Comparison of ENCODE assay signal across 8 mouse cellular contexts in the genomic region with DNA sequence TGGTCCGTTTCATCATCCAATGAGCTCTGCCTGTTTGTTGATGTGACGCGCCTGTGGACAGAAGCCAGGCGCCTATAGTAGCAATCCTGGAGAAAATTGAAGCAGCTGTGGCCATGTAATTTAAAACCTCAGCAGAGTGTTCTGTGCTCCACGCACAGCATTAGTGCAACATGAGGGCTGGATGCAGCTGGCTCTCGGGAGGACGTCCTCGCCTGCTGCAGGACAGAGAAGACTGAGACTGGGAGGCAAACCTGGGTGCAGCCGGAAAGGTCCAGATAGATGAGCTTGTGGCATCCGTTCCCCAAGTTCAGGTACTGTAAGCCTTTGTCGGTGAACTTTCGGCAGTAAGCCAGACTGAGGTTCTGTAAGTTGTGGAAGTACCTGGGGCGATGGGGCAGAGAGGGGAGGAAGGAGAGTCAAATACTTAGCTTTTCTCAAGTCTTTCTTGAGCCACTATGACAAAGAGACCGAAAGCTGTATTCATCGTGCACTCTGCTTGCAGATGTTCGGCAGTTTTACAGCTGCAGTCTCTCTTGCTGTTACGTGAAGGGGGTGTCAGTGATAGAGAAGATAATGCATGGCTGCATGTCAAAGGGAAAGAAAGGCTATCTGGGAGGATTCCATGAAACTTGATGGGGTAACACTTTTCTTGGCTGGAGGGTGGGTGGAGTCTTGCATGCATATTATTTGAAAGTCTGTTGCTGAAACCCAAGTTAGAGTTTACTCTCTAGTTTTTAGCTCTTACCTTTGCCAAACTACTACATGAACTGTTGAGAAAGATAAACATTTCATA. TPM values are rescaled to one million over a fixed set of nuclear protein-coding genes. Genes with fewer than 3 reads are reported as not detected.
DNase-seq lines count a peak whose midpoint lies in the region; ATAC-seq lines count a peak whose summit lies in the region.

A gene (plus strand): TSS at position 151 of the 793 bp plus-strand sequence.

- peak within 1 kb of the TSS; percentile 49 for H3K4me3 ChIP-seq in embryonic facial prominence, embryonic 10.5 days
- H3K4me3 ChIP-seq in heart, embryonic 14.5 days (ENCODE audit: control insufficient read depth in 1 of 2, insufficient read depth in 1 of 2, low read depth in 1 of 2, low read length in 2 of 2): peak within 1 kb of the TSS; percentile 31 to 45
- peak within 1 kb of the TSS; percentile 46 for H3K4me3 ChIP-seq in limb, embryonic 15.5 days
- peak within 1 kb of the TSS; percentile 40 for H3K4me3 ChIP-seq in stomach, embryonic 16.5 days (replicated peaks; ENCODE audit: low read length)

- intact Hi-C loops in left cerebral cortex, postnatal 14 days (cut with DNase I): no loop called here

- H3K9ac ChIP-seq in heart, embryonic 14.5 days (ENCODE audit: low read length): peak within 1 kb of the TSS; percentile 47; the same call in 1 of the 2 replicates
- peak within 1 kb of the TSS; percentile 35 for H3K9ac ChIP-seq in limb, embryonic 15.5 days
- H3K9ac ChIP-seq in stomach, embryonic 16.5 days (ENCODE audit: low read length): peak within 1 kb of the TSS; percentile 67

- ATAC-seq in heart, embryonic 14.5 days (ENCODE audit: insufficient number of reproducible peaks, insufficient read depth, low FRiP score, low read depth): no peak
- ATAC-seq in limb, embryonic 15.5 days (ENCODE audit: insufficient number of reproducible peaks, low FRiP score, low TSS enrichment, low read depth): peak; percentile 79
- peak; percentile 83 for ATAC-seq in stomach, embryonic 16.5 days (ENCODE audit: insufficient read depth, low FRiP score)

- no peak for DNase-seq in adrenal gland, postnatal 4 days (ENCODE audit: low spot score in 2 of 2)
- no peak for DNase-seq in adrenal gland, postnatal 36 days
- peak; percentile 75 for DNase-seq in embryonic facial prominence, embryonic 10.5 days (ENCODE audit: low spot score)
- DNase-seq in cerebellum, postnatal 25 days: no peak
- DNase-seq in left cerebral cortex, postnatal 14 days (ENCODE audit: low spot score in 2 of 2): no peak

- WGBS in embryonic facial prominence, embryonic 10.5 days: 51% methylated on average over 17 of the region's 17 CpGs
- WGBS in heart, embryonic 14.5 days: 38% methylated on average over 17 of the region's 17 CpGs
- WGBS in limb, embryonic 15.5 days: 9% methylated on average over 17 of the region's 17 CpGs
- WGBS in stomach, embryonic 16.5 days: 31% methylated on average over 17 of the region's 17 CpGs

- H3K4me2 ChIP-seq in heart, embryonic 14.5 days (ENCODE audit: low read length): peak within 1 kb of the TSS; percentile 53
- H3K4me2 ChIP-seq in limb, embryonic 15.5 days: peak within 1 kb of the TSS; percentile 42
- peak within 1 kb of the TSS; percentile 55 for H3K4me2 ChIP-seq in stomach, embryonic 16.5 days (ENCODE audit: low read depth, low read length)

- H3K27me3 ChIP-seq in embryonic facial prominence, embryonic 10.5 days (replicated peaks; ENCODE audit: low read depth, poor library complexity, severe bottlenecking): no peaks in the 10 kb centered on the region
- no peaks in the 10 kb centered on the region for H3K27me3 ChIP-seq in heart, embryonic 14.5 days (ENCODE audit: control insufficient read depth, insufficient read depth, low read length)
- H3K27me3 ChIP-seq in limb, embryonic 15.5 days: no peaks in the 10 kb centered on the region
- H3K27me3 ChIP-seq in stomach, embryonic 16.5 days (ENCODE audit: control insufficient read depth, insufficient read depth, low read length): no peaks in the 10 kb centered on the region

- peaks cover 4% of the 10 kb centered on the region; the same call in 1 of the 2 replicates for H3K9me3 ChIP-seq in embryonic facial prominence, embryonic 10.5 days
- H3K9me3 ChIP-seq in heart, embryonic 14.5 days (ENCODE audit: control insufficient read depth, low read length): 0 out of 2 replicates have a peak, but pooled peaks cover 4% of the 10 kb centered on the region
- H3K9me3 ChIP-seq in limb, embryonic 15.5 days: no peaks in the 10 kb centered on the region
- H3K9me3 ChIP-seq in stomach, embryonic 16.5 days (replicated peaks; ENCODE audit: control insufficient read depth, low read length): no peaks in the 10 kb centered on the region

- H3K36me3 ChIP-seq in embryonic facial prominence, embryonic 10.5 days (replicated peaks): no peaks in the 10 kb centered on the region
- H3K36me3 ChIP-seq in heart, embryonic 14.5 days (ENCODE audit: control insufficient read depth, insufficient read depth, low read length): no peaks in the 10 kb centered on the region
- H3K36me3 ChIP-seq in limb, embryonic 15.5 days: peaks cover 3% of the 10 kb centered on the region; the same call in 1 of the 2 replicates
- H3K36me3 ChIP-seq in stomach, embryonic 16.5 days (ENCODE audit: control insufficient read depth, insufficient read depth, low read length): no peaks in the 10 kb centered on the region

- peak within 1 kb of the TSS; percentile 83 for H3K27ac ChIP-seq in embryonic facial prominence, embryonic 10.5 days (replicated peaks)
- H3K27ac ChIP-seq in heart, embryonic 14.5 days (replicated peaks in 1 of 2; ENCODE audit: control insufficient read depth in 1 of 2, insufficient read depth in 1 of 2, low read depth in 2 of 2, low read length in 2 of 2): peak within 1 kb of the TSS; percentile 63 to 84
- peak within 1 kb of the TSS; percentile 89 for H3K27ac ChIP-seq in limb, embryonic 15.5 days
- peak within 1 kb of the TSS; percentile 89 for H3K27ac ChIP-seq in stomach, embryonic 16.5 days (ENCODE audit: low read length)

- peaks cover 36% of the 10 kb centered on the region for H3K4me1 ChIP-seq in embryonic facial prominence, embryonic 10.5 days
- H3K4me1 ChIP-seq in heart, embryonic 14.5 days (ENCODE audit: control insufficient read depth in 2 of 2, insufficient read depth in 2 of 2, low read length in 2 of 2): peaks cover 2 to 3% of the 10 kb centered on the region in 2 experiments; a peak in 1 of 4 replicates
- peaks cover 17% of the 10 kb centered on the region for H3K4me1 ChIP-seq in limb, embryonic 15.5 days
- peaks cover 15% of the 10 kb centered on the region for H3K4me1 ChIP-seq in stomach, embryonic 16.5 days (ENCODE audit: control insufficient read depth, insufficient read depth, low read length)

RNA-seq across cellular contexts. Expression of the gene that starts here (rescaled TPM):
- 10 to 100 TPM; 19.8 to 20.2 TPM for total RNA-seq in adrenal gland, postnatal 4 days (2021)
- total RNA-seq in adrenal gland, postnatal 36 days (2021): 1 to 10 TPM; 2.8 TPM
- 12.9 and 15.9 TPM in 2 replicates for polyA plus RNA-seq in embryonic facial prominence, embryonic 10.5 days (2016; fragmentation: Nextera tagmentation; extraction: Ambion mirVana)
- 16.7 and 17.9 TPM in 2 replicates for polyA plus RNA-seq in heart, embryonic 14.5 days (2014; fragmentation: Nextera tagmentation; extraction: Ambion mirVana)
- polyA plus RNA-seq in limb, embryonic 15.5 days (2015; fragmentation: Nextera tagmentation; extraction: Ambion mirVana): 106 and 121 TPM in 2 replicates
- polyA plus RNA-seq in stomach, embryonic 16.5 days (2015; fragmentation: Nextera tagmentation; extraction: Ambion mirVana): 68.7 and 74.7 TPM in 2 replicates
- under 1 TPM; 0.55 to 0.64 TPM for total RNA-seq in left cerebral cortex, postnatal 14 days (2021)

Comparison
In these comparisons a context has a peak if more than half of its experiments do, and no peak if none do; other contexts are left out.
1. RNA of the gene that starts here (total RNA-seq): 19.8 to 20.2 TPM in adrenal gland, postnatal 4 days; 2.8 TPM in adrenal gland, postnatal 36 days and 0.55 to 0.64 TPM in left cerebral cortex, postnatal 14 days; every median in the first group is over 4 times any median in the second.
2. Peak in every context shown above with its lines, with median percentiles within 50 percentile points of each other: H3K27ac ChIP-seq, H3K4me3 ChIP-seq, H3K4me2 ChIP-seq and H3K9ac ChIP-seq.